Mouse (Mus musculus): Measurements from ENCODE around the gene Nr1h4. TPM values are rescaled to one million over a fixed set of nuclear protein-coding genes. Genes with fewer than 3 reads are reported as not detected.

Gene Nr1h4
- polyA plus RNA-seq, 1 experiment = 0.05 TPM

- TF ChIP-seq CTCF (IDR thresholded peaks at IDR 0.05; ENCODE audit: control insufficient read depth, insufficient read depth, insufficient read length) = no peak
- no peak for TF ChIP-seq FOSL1 (IDR thresholded peaks at IDR 0.05; ENCODE audit: insufficient read depth, low read length, poor library complexity, severe bottlenecking)
- no peak for TF ChIP-seq MAX (IDR thresholded peaks at IDR 0.05)
- TF ChIP-seq MYOG (IDR thresholded peaks at IDR 0.05; ENCODE audit: control insufficient read depth, extremely low read depth, insufficient read length) = no peak
- no peak for TF ChIP-seq CEBPB (IDR thresholded peaks at IDR 0.05; ENCODE audit: low read depth)
- Histone ChIP-seq H3ac (ENCODE audit: control insufficient read depth, insufficient read length, low read depth) (no peak overlapping the region), H3K27me3 (ENCODE audit: control insufficient read depth, insufficient read depth, insufficient read length) (no peaks in the 10 kb centered on the region), H3K36me3 (ENCODE audit: control insufficient read depth, insufficient read depth) (no peaks in the 10 kb centered on the region), H3K79me2 (ENCODE audit: control insufficient read depth, insufficient read depth) (no peaks in the 10 kb centered on the region), H3K4me3 (ENCODE audit: insufficient read depth, poor library complexity, severe bottlenecking) (no peak overlapping the region), H3K79me3 (ENCODE audit: low read depth) (no peaks in the 10 kb centered on the region)
Measured at GRCm38 (mm10) chr10:89551657-89552056, 18.3 kb upstream of the Nr1h4 start.

GRCm38 (mm10) chr10:89548028-89548427 is 14.6 kb upstream of the Nr1h4 start:
- Histone ChIP-seq H3K27me3 (ENCODE audit: control insufficient read depth, insufficient read depth, insufficient read length) (no peaks in the 10 kb centered on the region), H3K4me3 (ENCODE audit: insufficient read depth, poor library complexity, severe bottlenecking) (no peak overlapping the region), H3K79me3 (ENCODE audit: low read depth) (no peaks in the 10 kb centered on the region), H3ac (ENCODE audit: control insufficient read depth, insufficient read length, low read depth) (no peak overlapping the region), H3K36me3 (ENCODE audit: control insufficient read depth, insufficient read depth) (no peaks in the 10 kb centered on the region), H3K79me2 (ENCODE audit: control insufficient read depth, insufficient read depth) (no peaks in the 10 kb centered on the region)
- TF ChIP-seq FOSL1 (IDR thresholded peaks at IDR 0.05; ENCODE audit: insufficient read depth, low read length, poor library complexity, severe bottlenecking) = no peak
- no peak for TF ChIP-seq CEBPB (IDR thresholded peaks at IDR 0.05; ENCODE audit: low read depth)
- TF ChIP-seq CTCF (IDR thresholded peaks at IDR 0.05; ENCODE audit: control insufficient read depth, insufficient read depth, insufficient read length) = no peak
- TF ChIP-seq MYOD1 (IDR thresholded peaks at IDR 0.05; ENCODE audit: control insufficient read depth, insufficient read length, low read depth) = no peak
- no peak for TF ChIP-seq USF1 (IDR thresholded peaks at IDR 0.05; ENCODE audit: low read depth)
- no peak for TF ChIP-seq MYOG (IDR thresholded peaks at IDR 0.05; ENCODE audit: control insufficient read depth, extremely low read depth, insufficient read length)
- no peak for TF ChIP-seq MAX (IDR thresholded peaks at IDR 0.05)

GRCm38 (mm10) chr10:89546989-89547388 is 13.6 kb upstream of the Nr1h4 start:
- Histone ChIP-seq H3K27me3 (ENCODE audit: control insufficient read depth, insufficient read depth, insufficient read length) (no peaks in the 10 kb centered on the region), H3K4me3 (ENCODE audit: insufficient read depth, poor library complexity, severe bottlenecking) (no peak overlapping the region), H3K79me2 (ENCODE audit: control insufficient read depth, insufficient read depth) (no peaks in the 10 kb centered on the region), H3ac (ENCODE audit: control insufficient read depth, insufficient read length, low read depth) (no peak overlapping the region), H3K36me3 (ENCODE audit: control insufficient read depth, insufficient read depth) (no peaks in the 10 kb centered on the region), H3K79me3 (ENCODE audit: low read depth) (no peaks in the 10 kb centered on the region)
- no peak for TF ChIP-seq MYOD1 (IDR thresholded peaks at IDR 0.05; ENCODE audit: control insufficient read depth, insufficient read length, low read depth)
- no peak for TF ChIP-seq CEBPB (IDR thresholded peaks at IDR 0.05; ENCODE audit: low read depth)
- TF ChIP-seq MAX (IDR thresholded peaks at IDR 0.05) = no peak
- no peak for TF ChIP-seq USF1 (IDR thresholded peaks at IDR 0.05; ENCODE audit: low read depth)
- no peak for TF ChIP-seq FOSL1 (IDR thresholded peaks at IDR 0.05; ENCODE audit: insufficient read depth, low read length, poor library complexity, severe bottlenecking)
- TF ChIP-seq MYOG (IDR thresholded peaks at IDR 0.05; ENCODE audit: control insufficient read depth, extremely low read depth, insufficient read length) = no peak
- TF ChIP-seq CTCF (IDR thresholded peaks at IDR 0.05; ENCODE audit: control insufficient read depth, insufficient read depth, insufficient read length) = no peak

- no peaks in the 10 kb centered on the region for H3K79me3 ChIP-seq (ENCODE audit: low read depth)
- H3K79me2 ChIP-seq (ENCODE audit: control insufficient read depth, insufficient read depth) = no peaks in the 10 kb centered on the region
- no peak overlapping the region for H3ac ChIP-seq (ENCODE audit: control insufficient read depth, insufficient read length, low read depth)
- TF ChIP-seq CTCF (IDR thresholded peaks at IDR 0.05; ENCODE audit: control insufficient read depth, insufficient read depth, insufficient read length) = no peak
- TF ChIP-seq CEBPB (IDR thresholded peaks at IDR 0.05; ENCODE audit: low read depth) = no peak
- no peak for TF ChIP-seq USF1 (IDR thresholded peaks at IDR 0.05; ENCODE audit: low read depth)
- TF ChIP-seq MYOD1 (IDR thresholded peaks at IDR 0.05; ENCODE audit: control insufficient read depth, insufficient read length, low read depth) = no peak
- TF ChIP-seq MAX (IDR thresholded peaks at IDR 0.05) = no peak
- no peak for TF ChIP-seq FOSL1 (IDR thresholded peaks at IDR 0.05; ENCODE audit: insufficient read depth, low read length, poor library complexity, severe bottlenecking)
- TF ChIP-seq MYOG (IDR thresholded peaks at IDR 0.05; ENCODE audit: control insufficient read depth, extremely low read depth, insufficient read length) = no peak
- H3K36me3 ChIP-seq (ENCODE audit: control insufficient read depth, insufficient read depth) = no peaks in the 10 kb centered on the region
- H3K27me3 ChIP-seq (ENCODE audit: control insufficient read depth, insufficient read depth, insufficient read length) = no peaks in the 10 kb centered on the region
- no peak overlapping the region for H3K4me3 ChIP-seq (ENCODE audit: insufficient read depth, poor library complexity, severe bottlenecking)
Measured at GRCm38 (mm10) chr10:89543867-89544266, 10.5 kb upstream of the Nr1h4 start.

GRCm38 (mm10) chr10:89542321-89542720 is 8.9 kb upstream of the Nr1h4 start:
- H3K4me3 ChIP-seq (ENCODE audit: insufficient read depth, poor library complexity, severe bottlenecking) = no peak overlapping the region
- no peaks in the 10 kb centered on the region for H3K27me3 ChIP-seq (ENCODE audit: control insufficient read depth, insufficient read depth, insufficient read length)
- TF ChIP-seq MYOG (IDR thresholded peaks at IDR 0.05; ENCODE audit: control insufficient read depth, extremely low read depth, insufficient read length) = no peak
- TF ChIP-seq MAX (IDR thresholded peaks at IDR 0.05) = no peak
- no peak for TF ChIP-seq CTCF (IDR thresholded peaks at IDR 0.05; ENCODE audit: control insufficient read depth, insufficient read depth, insufficient read length)
- TF ChIP-seq USF1 (IDR thresholded peaks at IDR 0.05; ENCODE audit: low read depth) = no peak
- no peak for TF ChIP-seq MYOD1 (IDR thresholded peaks at IDR 0.05; ENCODE audit: control insufficient read depth, insufficient read length, low read depth)
- no peak for TF ChIP-seq FOSL1 (IDR thresholded peaks at IDR 0.05; ENCODE audit: insufficient read depth, low read length, poor library complexity, severe bottlenecking)
- no peak for TF ChIP-seq CEBPB (IDR thresholded peaks at IDR 0.05; ENCODE audit: low read depth)
- H3K79me3 ChIP-seq (ENCODE audit: low read depth) = no peaks in the 10 kb centered on the region
- H3K79me2 ChIP-seq (ENCODE audit: control insufficient read depth, insufficient read depth) = no peaks in the 10 kb centered on the region
- H3K36me3 ChIP-seq (ENCODE audit: control insufficient read depth, insufficient read depth) = no peaks in the 10 kb centered on the region
- H3ac ChIP-seq (ENCODE audit: control insufficient read depth, insufficient read length, low read depth) = no peak overlapping the region

- Histone ChIP-seq H3K79me3 (ENCODE audit: low read depth) (no peaks in the 10 kb centered on the region), H3K27me3 (ENCODE audit: control insufficient read depth, insufficient read depth, insufficient read length) (no peaks in the 10 kb centered on the region), H3ac (ENCODE audit: control insufficient read depth, insufficient read length, low read depth) (no peak overlapping the region), H3K4me3 (ENCODE audit: insufficient read depth, poor library complexity, severe bottlenecking) (no peak overlapping the region), H3K79me2 (ENCODE audit: control insufficient read depth, insufficient read depth) (no peaks in the 10 kb centered on the region), H3K36me3 (ENCODE audit: control insufficient read depth, insufficient read depth) (no peaks in the 10 kb centered on the region)
- TF ChIP-seq FOSL1 (IDR thresholded peaks at IDR 0.05; ENCODE audit: insufficient read depth, low read length, poor library complexity, severe bottlenecking) = no peak
- no peak for TF ChIP-seq CTCF (IDR thresholded peaks at IDR 0.05; ENCODE audit: control insufficient read depth, insufficient read depth, insufficient read length)
- no peak for TF ChIP-seq USF1 (IDR thresholded peaks at IDR 0.05; ENCODE audit: low read depth)
- no peak for TF ChIP-seq MYOG (IDR thresholded peaks at IDR 0.05; ENCODE audit: control insufficient read depth, extremely low read depth, insufficient read length)
- no peak for TF ChIP-seq MAX (IDR thresholded peaks at IDR 0.05)
- no peak for TF ChIP-seq CEBPB (IDR thresholded peaks at IDR 0.05; ENCODE audit: low read depth)
- no peak for TF ChIP-seq MYOD1 (IDR thresholded peaks at IDR 0.05; ENCODE audit: control insufficient read depth, insufficient read length, low read depth)
Measured at GRCm38 (mm10) chr10:89532451-89532850, 934 bp downstream of the Nr1h4 start.

All from C2C12 (cell line).